Mouse (Mus musculus): ENCODE results near the gene Clec11a. TPM values are rescaled to one million over a fixed set of nuclear protein-coding genes. Genes with fewer than 3 reads are reported as not detected.

The Clec11a gene
- total RNA-seq, 1 experiment = 2.2 TPM

DNA sequence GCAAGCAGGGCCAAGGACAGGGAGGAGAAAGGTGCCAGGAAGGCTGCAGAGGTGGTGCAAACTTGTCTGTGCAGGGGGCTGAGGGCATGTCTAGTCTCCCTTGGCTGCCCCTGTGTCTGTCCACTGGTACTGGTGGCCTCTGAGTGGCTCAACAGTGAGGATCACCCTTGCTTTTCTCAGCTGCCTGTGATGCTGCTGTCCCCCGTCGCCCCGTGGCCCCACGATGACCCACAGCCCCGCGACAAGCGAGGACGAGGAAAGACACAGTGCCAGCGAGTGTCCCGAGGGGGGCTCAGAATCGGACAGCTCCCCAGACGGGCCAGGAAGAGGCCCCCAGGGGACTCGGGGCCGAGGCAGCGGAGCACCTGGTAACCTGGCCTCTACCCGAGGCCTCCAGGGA lies 5.8 kb upstream of the Clec11a start:
- no peak for DNase-seq (ENCODE audit: low read depth, low spot score)
- H3K9ac ChIP-seq (ENCODE audit: insufficient read depth, low read depth, low read length, poor library complexity, severe bottlenecking) = no peak overlapping the region
- no peak for TF ChIP-seq ZC3H11A (IDR thresholded peaks at IDR 0.05; ENCODE audit: borderline replicate concordance, low read depth, low read length)
- TF ChIP-seq ZNF384 (IDR thresholded peaks at IDR 0.05; ENCODE audit: low read depth, low read length) = no peak
- TF ChIP-seq MAFK (IDR thresholded peaks at IDR 0.05; ENCODE audit: insufficient read depth, low read depth, low read length) = no peak
- TF ChIP-seq HCFC1 (IDR thresholded peaks at IDR 0.05; ENCODE audit: borderline replicate concordance, insufficient read depth, low read length) = no peak

GRCm38 (mm10) chr7:44311713-44312304 lies 5.1 kb upstream of the Clec11a start:
- no peak for TF ChIP-seq HCFC1 (IDR thresholded peaks at IDR 0.05; ENCODE audit: borderline replicate concordance, insufficient read depth, low read length)
- TF ChIP-seq CHD2 (IDR thresholded peaks at IDR 0.05; ENCODE audit: low read depth, low read length) = no peak
- no peak for TF ChIP-seq MAFK (IDR thresholded peaks at IDR 0.05; ENCODE audit: insufficient read depth, low read depth, low read length)
- TF ChIP-seq ZNF384 (IDR thresholded peaks at IDR 0.05; ENCODE audit: low read depth, low read length) = no peak
- TF ChIP-seq ZC3H11A (IDR thresholded peaks at IDR 0.05; ENCODE audit: borderline replicate concordance, low read depth, low read length) = no peak
- no peak for DNase-seq (ENCODE audit: low read depth, low spot score)
- Histone ChIP-seq H3K36me3 (ENCODE audit: control insufficient read depth, insufficient read depth, low read length, poor library complexity, severe bottlenecking) (no peaks in the 10 kb centered on the region), H3K9me3 (ENCODE audit: control insufficient read depth, insufficient read depth, low read depth, low read length) (no peaks in the 10 kb centered on the region), H3K4me3 (ENCODE audit: insufficient read depth in 1 of 2, low read depth in 1 of 2, low read length in 2 of 2, poor library complexity in 1 of 2, severe bottlenecking in 1 of 2) (no peak overlapping the region), H3K27ac (ENCODE audit: insufficient read depth, low read depth, low read length, poor library complexity, severe bottlenecking) (no peak overlapping the region), H3K4me1 (ENCODE audit: control insufficient read depth in 2 of 2, insufficient read depth in 2 of 2, low read length in 2 of 2, poor library complexity in 1 of 2) (peaks cover 0 to 10% of the 10 kb centered on the region in 2 experiments; a peak in 2 of 4 replicates), H3K9ac (ENCODE audit: insufficient read depth, low read depth, low read length, poor library complexity, severe bottlenecking) (no peak overlapping the region)
- in situ Hi-C loops (cut with MboI; ENCODE audit: low sequenced_read_pairs in 2 of 2, unreplicated experiment in 2 of 2) = loop anchor here in 1 of 2 experiments (10.0 kb wide), 1 partner anchor 47 kb away; the partner anchor contains the start of gene Gm15517

More for the DNA sequence above, 5.8 kb upstream of the Clec11a start:
- Histone ChIP-seq H3K36me3 (ENCODE audit: control insufficient read depth, insufficient read depth, low read length, poor library complexity, severe bottlenecking) (no peaks in the 10 kb centered on the region), H3K4me1 (ENCODE audit: control insufficient read depth in 2 of 2, insufficient read depth in 2 of 2, low read length in 2 of 2, poor library complexity in 1 of 2) (peaks cover 0 to 10% of the 10 kb centered on the region in 2 experiments; a peak in 2 of 4 replicates), H3K27ac (ENCODE audit: insufficient read depth, low read depth, low read length, poor library complexity, severe bottlenecking) (no peak overlapping the region), H3K4me3 (ENCODE audit: insufficient read depth in 1 of 2, low read depth in 1 of 2, low read length in 2 of 2, poor library complexity in 1 of 2, severe bottlenecking in 1 of 2) (no peak overlapping the region), H3K9me3 (ENCODE audit: control insufficient read depth, insufficient read depth, low read depth, low read length) (no peaks in the 10 kb centered on the region)
- in situ Hi-C loops (cut with MboI; ENCODE audit: low sequenced_read_pairs in 2 of 2, unreplicated experiment in 2 of 2) = loop anchor here in 1 of 2 experiments (10.0 kb wide), 1 partner anchor 48 kb away; the partner anchor contains the start of gene Gm15517

GRCm38 (mm10) chr7:44310878-44311712 lies 4.4 kb upstream of the Clec11a start:
- Histone ChIP-seq H3K27ac (ENCODE audit: insufficient read depth, low read depth, low read length, poor library complexity, severe bottlenecking) (no peak overlapping the region), H3K36me3 (ENCODE audit: control insufficient read depth, insufficient read depth, low read length, poor library complexity, severe bottlenecking) (no peaks in the 10 kb centered on the region), H3K4me1 (ENCODE audit: control insufficient read depth in 2 of 2, insufficient read depth in 2 of 2, low read length in 2 of 2, poor library complexity in 1 of 2) (peaks cover 0 to 12% of the 10 kb centered on the region in 2 experiments; a peak in 2 of 4 replicates), H3K9ac (ENCODE audit: insufficient read depth, low read depth, low read length, poor library complexity, severe bottlenecking) (peak overlapping the region; percentile 6; the same call in 1 of the 2 replicates), H3K9me3 (ENCODE audit: control insufficient read depth, insufficient read depth, low read depth, low read length) (no peaks in the 10 kb centered on the region), H3K4me3 (ENCODE audit: insufficient read depth in 1 of 2, low read depth in 1 of 2, low read length in 2 of 2, poor library complexity in 1 of 2, severe bottlenecking in 1 of 2) (peak overlapping the region; percentile 66 to 77)
- TF ChIP-seq ZNF384 (IDR thresholded peaks at IDR 0.05; ENCODE audit: low read depth, low read length) (no peak), HCFC1 (IDR thresholded peaks at IDR 0.05; ENCODE audit: borderline replicate concordance, insufficient read depth, low read length) (no peak)
- DNase-seq (ENCODE audit: low read depth, low spot score) = no peak
- in situ Hi-C loops (cut with MboI; ENCODE audit: low sequenced_read_pairs in 2 of 2, unreplicated experiment in 2 of 2) = loop anchor here in 1 of 2 experiments (10.0 kb wide), 1 partner anchor 46 kb away; the partner anchor contains the start of gene Gm15517

DNA sequence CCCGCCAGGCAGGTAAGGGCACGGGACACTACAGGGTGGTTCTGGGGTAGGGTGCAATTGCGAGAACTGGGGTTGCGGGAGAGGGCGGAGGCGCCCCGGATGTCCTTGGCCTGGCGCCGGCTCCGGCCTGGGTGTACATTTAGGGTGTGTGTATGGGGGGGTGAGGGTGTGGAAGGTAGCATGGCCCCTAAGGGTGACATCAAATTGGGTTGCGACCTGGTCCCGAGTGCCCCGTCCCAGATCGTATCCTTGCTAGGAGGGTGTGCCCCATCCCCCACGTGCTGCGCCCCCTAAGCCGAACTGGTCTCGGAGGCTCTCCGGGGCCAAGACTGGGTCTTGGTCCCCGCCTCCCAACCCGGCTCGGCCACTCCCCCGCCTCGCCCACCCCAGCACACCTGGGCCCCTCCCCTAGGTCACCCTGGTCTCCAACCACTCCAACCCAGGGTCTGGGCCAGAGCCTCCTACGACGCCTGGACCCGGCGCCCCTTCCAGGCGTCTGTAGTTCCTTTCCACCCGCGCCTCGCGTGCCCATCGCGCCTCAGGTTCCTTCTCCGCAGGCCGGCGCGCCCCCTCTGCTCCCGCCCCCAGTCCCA lies 3.7 kb upstream of the Clec11a start:
- H3K36me3 ChIP-seq (ENCODE audit: control insufficient read depth, insufficient read depth, low read length, poor library complexity, severe bottlenecking) = no peaks in the 10 kb centered on the region
- DNase-seq (ENCODE audit: low read depth, low spot score) = no peak
- peak overlapping the region; percentile 66 to 77 for H3K4me3 ChIP-seq (ENCODE audit: insufficient read depth in 1 of 2, low read depth in 1 of 2, low read length in 2 of 2, poor library complexity in 1 of 2, severe bottlenecking in 1 of 2)
- peaks cover 0 to 15% of the 10 kb centered on the region in 2 experiments; a peak in 2 of 4 replicates for H3K4me1 ChIP-seq (ENCODE audit: control insufficient read depth in 2 of 2, insufficient read depth in 2 of 2, low read length in 2 of 2, poor library complexity in 1 of 2)
- TF ChIP-seq ZNF384 (IDR thresholded peaks at IDR 0.05; ENCODE audit: low read depth, low read length) = no peak
- no peak for TF ChIP-seq HCFC1 (IDR thresholded peaks at IDR 0.05; ENCODE audit: borderline replicate concordance, insufficient read depth, low read length)
- TF ChIP-seq MAFK (IDR thresholded peaks at IDR 0.05; ENCODE audit: insufficient read depth, low read depth, low read length) = no peak
- no peak for TF ChIP-seq ZC3H11A (IDR thresholded peaks at IDR 0.05; ENCODE audit: borderline replicate concordance, low read depth, low read length)
- TF ChIP-seq CHD2 (IDR thresholded peaks at IDR 0.05; ENCODE audit: low read depth, low read length) = no peak
- peak overlapping the region; percentile 14 for H3K9ac ChIP-seq (ENCODE audit: insufficient read depth, low read depth, low read length, poor library complexity, severe bottlenecking)
- H3K27ac ChIP-seq (ENCODE audit: insufficient read depth, low read depth, low read length, poor library complexity, severe bottlenecking) = no peak overlapping the region
- in situ Hi-C loops (cut with MboI; ENCODE audit: low sequenced_read_pairs in 2 of 2, unreplicated experiment in 2 of 2) = loop anchor here in 1 of 2 experiments (10.0 kb wide), 1 partner anchor 46 kb away; the partner anchor contains the start of gene Gm15517
- no peaks in the 10 kb centered on the region for H3K9me3 ChIP-seq (ENCODE audit: control insufficient read depth, insufficient read depth, low read depth, low read length)
